Mouse (Mus musculus) brain, embryonic 18.5 days (tissue): Measurements from ENCODE around the gene 1700030K09Rik.

Experiments used
- DNase-seq: peaks from one replicate; pipeline ENCODE4 v3.0.0-alpha.2; 2012; ENCODE audit warnings: low read depth, low spot score

The 1700030K09Rik gene

GRCm38 (mm10) chr8:72504637-72505314 lies 61.1 kb downstream of the 1700030K09Rik start:
- no peak for DNase-seq

GRCm38 (mm10) chr8:72507505-72507904 lies 63.8 kb downstream of the 1700030K09Rik start:
- no peak for DNase-seq
